Mouse (Mus musculus) megakaryocyte, embryonic 14.5 days (primary cell): ENCODE measurements at regions not wholly inside any gene's neighbourhood (a gene's known extent, or its start where the extent isn't known, plus 50 kb on each side); places are given as distances from the start of the nearest gene placed in this dataset.

Experiments used
- FLI1 ChIP-seq: IDR thresholded peaks from 2 replicates; pipeline ENCODE4 v1.6.1; 2012; ENCODE audit warnings: low read length, inconsistent platforms, mixed read lengths
- GATA1 ChIP-seq: IDR thresholded peaks from 3 replicates; pipeline ENCODE4 v1.6.1; 2012; ENCODE audit warnings: mixed read lengths, low read length, inconsistent platforms, borderline replicate concordance

- no peak for TF ChIP-seq GATA1
- no peak for TF ChIP-seq FLI1
Observed at GRCm38 (mm10) chr2:53488301-53488700, 296.8 kb downstream of the Arl6ip6 start.
